Mouse (Mus musculus): Measurements from ENCODE around the gene Large1. TPM values are rescaled to one million over a fixed set of nuclear protein-coding genes. Genes with fewer than 3 reads are reported as not detected.
"Not testable (repeated sequence)": the region's sequence is repeated elsewhere in the genome, so short reads cannot be mapped to it uniquely, and the experiment has no call there.

The Large1 gene
- polyA plus RNA-seq, 1 experiment from 2014 or later = 14.8 TPM

- Histone ChIP-seq H3K4me1 (ENCODE audit: control insufficient read depth, insufficient read depth, low read length) (no peaks in the 10 kb centered on the region), H3K36me3 (ENCODE audit: control insufficient read depth, insufficient read depth, low read length) (no peaks in the 10 kb centered on the region), H3K9ac (ENCODE audit: low read depth, low read length) (no peak overlapping the region), H3K4me2 (ENCODE audit: low read length) (no peak overlapping the region), H3K27ac (ENCODE audit: low read length) (no peak overlapping the region), H3K4me3 (ENCODE audit: low read depth, low read length) (no peak overlapping the region), H3K9me3 (replicated peaks; ENCODE audit: control insufficient read depth, low read length, poor library complexity, severe bottlenecking) (no peaks in the 10 kb centered on the region), H3K27me3 (ENCODE audit: control insufficient read depth, insufficient read depth, low read depth, low read length) (no peaks in the 10 kb centered on the region)
- ATAC-seq = no peak
- WGBS = 95% methylated on average over 1 of the region's 1 CpGs
Measured at GRCm38 (mm10) chr8:72993831-72994230, 359.5 kb downstream of the Large1 start.

GRCm38 (mm10) chr8:72990425-72990824 is 362.9 kb downstream of the Large1 start:
- no peak for ATAC-seq
- H3K36me3 ChIP-seq (ENCODE audit: control insufficient read depth, insufficient read depth, low read length) = no peaks in the 10 kb centered on the region
- WGBS = 68% methylated on average over 2 of the region's 2 CpGs
- H3K9ac ChIP-seq (ENCODE audit: low read depth, low read length) = no peak overlapping the region
- no peak overlapping the region for H3K27ac ChIP-seq (ENCODE audit: low read length)
- H3K27me3 ChIP-seq (ENCODE audit: control insufficient read depth, insufficient read depth, low read depth, low read length) = no peaks in the 10 kb centered on the region
- no peak overlapping the region for H3K4me2 ChIP-seq (ENCODE audit: low read length)
- no peaks in the 10 kb centered on the region for H3K9me3 ChIP-seq (replicated peaks; ENCODE audit: control insufficient read depth, low read length, poor library complexity, severe bottlenecking)
- no peak overlapping the region for H3K4me3 ChIP-seq (ENCODE audit: low read depth, low read length)
- H3K4me1 ChIP-seq (ENCODE audit: control insufficient read depth, insufficient read depth, low read length) = no peaks in the 10 kb centered on the region

- H3K27me3 ChIP-seq (ENCODE audit: control insufficient read depth, insufficient read depth, low read depth, low read length) = no peaks in the 10 kb centered on the region
- H3K36me3 ChIP-seq (ENCODE audit: control insufficient read depth, insufficient read depth, low read length) = no peaks in the 10 kb centered on the region
- no peaks in the 10 kb centered on the region for H3K4me1 ChIP-seq (ENCODE audit: control insufficient read depth, insufficient read depth, low read length)
- no peak overlapping the region for H3K27ac ChIP-seq (ENCODE audit: low read length)
- ATAC-seq = no peak
- H3K4me3 ChIP-seq (ENCODE audit: low read depth, low read length) = no peak overlapping the region
- WGBS = 91% methylated on average over 1 of the region's 1 CpGs
- no peaks in the 10 kb centered on the region for H3K9me3 ChIP-seq (replicated peaks; ENCODE audit: control insufficient read depth, low read length, poor library complexity, severe bottlenecking)
- H3K4me2 ChIP-seq (ENCODE audit: low read length) = no peak overlapping the region
- no peak overlapping the region for H3K9ac ChIP-seq (ENCODE audit: low read depth, low read length)
Measured at GRCm38 (mm10) chr8:72982832-72983231, 370.5 kb downstream of the Large1 start.

GRCm38 (mm10) chr8:72955074-72955473 is 398.3 kb downstream of the Large1 start:
- Histone ChIP-seq H3K4me1 (ENCODE audit: control insufficient read depth, insufficient read depth, low read length) (no peaks in the 10 kb centered on the region), H3K4me2 (ENCODE audit: low read length) (no peak overlapping the region), H3K9ac (ENCODE audit: low read depth, low read length) (no peak overlapping the region), H3K4me3 (ENCODE audit: low read depth, low read length) (no peak overlapping the region), H3K9me3 (replicated peaks; ENCODE audit: control insufficient read depth, low read length, poor library complexity, severe bottlenecking) (no peaks in the 10 kb centered on the region), H3K36me3 (ENCODE audit: control insufficient read depth, insufficient read depth, low read length) (no peaks in the 10 kb centered on the region), H3K27ac (ENCODE audit: low read length) (no peak overlapping the region), H3K27me3 (ENCODE audit: control insufficient read depth, insufficient read depth, low read depth, low read length) (no peaks in the 10 kb centered on the region)
- WGBS = 94% methylated on average over 3 of the region's 3 CpGs
- no peak for ATAC-seq

- H3K36me3 ChIP-seq (ENCODE audit: control insufficient read depth, insufficient read depth, low read length); ATAC-seq; H3K4me2 ChIP-seq (ENCODE audit: low read length); H3K9me3 ChIP-seq (replicated peaks; ENCODE audit: control insufficient read depth, low read length, poor library complexity, severe bottlenecking); H3K4me1 ChIP-seq (ENCODE audit: control insufficient read depth, insufficient read depth, low read length); H3K4me3 ChIP-seq (ENCODE audit: low read depth, low read length); H3K27me3 ChIP-seq (ENCODE audit: control insufficient read depth, insufficient read depth, low read depth, low read length); H3K9ac ChIP-seq (ENCODE audit: low read depth, low read length); H3K27ac ChIP-seq (ENCODE audit: low read length): not testable (repeated sequence)
- WGBS = 88% methylated on average over 7 of the region's 8 CpGs
Measured at GRCm38 (mm10) chr8:72941393-72941792, 411.9 kb downstream of the Large1 start.

- peak; percentile 80 for ATAC-seq
- no peak overlapping the region for H3K9ac ChIP-seq (ENCODE audit: low read depth, low read length)
- WGBS = 35% methylated on average over 2 of the region's 2 CpGs
- H3K27me3 ChIP-seq (ENCODE audit: control insufficient read depth, insufficient read depth, low read depth, low read length) = no peaks in the 10 kb centered on the region
- H3K4me3 ChIP-seq (ENCODE audit: low read depth, low read length) = no peak overlapping the region
- no peaks in the 10 kb centered on the region for H3K9me3 ChIP-seq (replicated peaks; ENCODE audit: control insufficient read depth, low read length, poor library complexity, severe bottlenecking)
- peaks cover 9% of the 10 kb centered on the region for H3K4me1 ChIP-seq (ENCODE audit: control insufficient read depth, insufficient read depth, low read length)
- H3K4me2 ChIP-seq (ENCODE audit: low read length) = no peak overlapping the region
- H3K36me3 ChIP-seq (ENCODE audit: control insufficient read depth, insufficient read depth, low read length) = no peaks in the 10 kb centered on the region
- peak overlapping the region; percentile 58; the same call in 1 of the 2 replicates for H3K27ac ChIP-seq (ENCODE audit: low read length)
Measured at GRCm38 (mm10) chr8:72919182-72919902, 434.0 kb downstream of the Large1 start.

- Histone ChIP-seq H3K27ac (ENCODE audit: low read length) (no peak overlapping the region), H3K4me2 (ENCODE audit: low read length) (no peak overlapping the region), H3K27me3 (ENCODE audit: control insufficient read depth, insufficient read depth, low read depth, low read length) (no peaks in the 10 kb centered on the region), H3K9ac (ENCODE audit: low read depth, low read length) (no peak overlapping the region), H3K4me1 (ENCODE audit: control insufficient read depth, insufficient read depth, low read length) (no peaks in the 10 kb centered on the region), H3K36me3 (ENCODE audit: control insufficient read depth, insufficient read depth, low read length) (no peaks in the 10 kb centered on the region), H3K4me3 (ENCODE audit: low read depth, low read length) (no peak overlapping the region), H3K9me3 (replicated peaks; ENCODE audit: control insufficient read depth, low read length, poor library complexity, severe bottlenecking) (no peaks in the 10 kb centered on the region)
- no peak for ATAC-seq
- 92% methylated on average over 4 of the region's 4 CpGs for WGBS
Measured at GRCm38 (mm10) chr8:72905491-72905890, 447.8 kb downstream of the Large1 start.

GRCm38 (mm10) chr8:72901591-72901990 is 451.7 kb downstream of the Large1 start:
- Histone ChIP-seq H3K27ac (ENCODE audit: low read length) (no peak overlapping the region), H3K9me3 (replicated peaks; ENCODE audit: control insufficient read depth, low read length, poor library complexity, severe bottlenecking) (no peaks in the 10 kb centered on the region), H3K36me3 (ENCODE audit: control insufficient read depth, insufficient read depth, low read length) (no peaks in the 10 kb centered on the region), H3K27me3 (ENCODE audit: control insufficient read depth, insufficient read depth, low read depth, low read length) (no peaks in the 10 kb centered on the region), H3K9ac (ENCODE audit: low read depth, low read length) (no peak overlapping the region), H3K4me2 (ENCODE audit: low read length) (no peak overlapping the region), H3K4me1 (ENCODE audit: control insufficient read depth, insufficient read depth, low read length) (no peaks in the 10 kb centered on the region), H3K4me3 (ENCODE audit: low read depth, low read length) (no peak overlapping the region)
- WGBS = 85% methylated on average over 6 of the region's 6 CpGs
- no peak for ATAC-seq

GRCm38 (mm10) chr8:72899321-72899720 is 454.0 kb downstream of the Large1 start:
- ATAC-seq = no peak
- Histone ChIP-seq H3K27ac (ENCODE audit: low read length) (no peak overlapping the region), H3K4me3 (ENCODE audit: low read depth, low read length) (no peak overlapping the region), H3K4me2 (ENCODE audit: low read length) (no peak overlapping the region), H3K9me3 (replicated peaks; ENCODE audit: control insufficient read depth, low read length, poor library complexity, severe bottlenecking) (no peaks in the 10 kb centered on the region), H3K9ac (ENCODE audit: low read depth, low read length) (no peak overlapping the region), H3K4me1 (ENCODE audit: control insufficient read depth, insufficient read depth, low read length) (no peaks in the 10 kb centered on the region), H3K27me3 (ENCODE audit: control insufficient read depth, insufficient read depth, low read depth, low read length) (no peaks in the 10 kb centered on the region), H3K36me3 (ENCODE audit: control insufficient read depth, insufficient read depth, low read length) (no peaks in the 10 kb centered on the region)
- WGBS = 91% methylated on average over 3 of the region's 3 CpGs
